Mouse (Mus musculus) lung, adult 2 months (tissue): ENCODE data around the gene Gm38394. TPM values are rescaled to one million over a fixed set of nuclear protein-coding genes. Genes with fewer than 3 reads are reported as not detected.

Source experiments
- DNase-seq: peaks from one replicate; pipeline ENCODE4 v3.0.0; 2022
- H3K4me1 ChIP-seq: fragments of 200-500 bp; 2 replicates; pipeline ENCODE4 v1.6.1; 2011; ENCODE audit warnings: low read length; ENCODE audit not compliant: control insufficient read depth, insufficient read depth
- H3K4me3 ChIP-seq: fragments of 200-500 bp; replicated peaks from 2 replicates; pipeline ENCODE3; 2011; ENCODE audit warnings: low read depth, mild to moderate bottlenecking, control low read depth, low read length; ENCODE audit errors: extremely low read depth
- CTCF ChIP-seq: fragments of 200-500 bp; IDR thresholded peaks from 2 replicates; pipeline ENCODE4 v1.5.1; 2011; ENCODE audit warnings: mild to moderate bottlenecking, low read length, control low read depth; ENCODE audit not compliant: insufficient read depth
- POLR2A ChIP-seq: fragments of 200-500 bp; IDR thresholded peaks from 2 replicates; pipeline ENCODE4 v1.6.1; 2011; ENCODE audit warnings: low read depth, mild to moderate bottlenecking, control low read depth, low read length, borderline replicate concordance; ENCODE audit errors: extremely low read depth
- WGBS: fragments of 180-500 bp; shearing (Covaris S2); methylation state at CpG from one replicate; pipeline ENCODE4 v1.1.7; 2018; 5-methylcytosine and 5-hydroxymethylcytosine counted together
- polyA plus RNA-seq: library from polyadenylated mRNA; depleted of rRNA; stranded (reverse); fragments of >200 nt; gene quantifications from 2 replicates; pipeline ENCODE4 v1.2.3, GENCODE M21; 2012

Gm38394 gene
- polyA plus RNA-seq, 1 experiment, result 5.3 TPM

- WGBS, result 51% methylated on average over 4 of the region's 4 CpGs
- no peak for DNase-seq
- Histone ChIP-seq H3K4me1 (peaks cover 5% of the 10 kb centered on the region; the same call in 1 of the 2 replicates), H3K4me3 (no peak overlapping the region)
- TF ChIP-seq POLR2A (no peak), CTCF (no peak)
Measured at GRCm38 (mm10) chr1:133692195-133692594, 31.1 kb upstream of the Gm38394 start.

- 0 out of 2 replicates have a peak, but pooled peaks cover 3% of the 10 kb centered on the region for H3K4me1 ChIP-seq
- DNase-seq, result no peak
- 90% methylated on average over 6 of the region's 6 CpGs for WGBS
- H3K4me3 ChIP-seq, result no peak overlapping the region
- no peak for TF ChIP-seq CTCF
- TF ChIP-seq POLR2A, result no peak
Measured at GRCm38 (mm10) chr1:133691046-133691445, 29.9 kb upstream of the Gm38394 start.

- Histone ChIP-seq H3K4me1 (no peaks in the 10 kb centered on the region), H3K4me3 (peak within 1 kb of the TSS; percentile 27)
- 34% methylated on average over 6 of the region's 6 CpGs for WGBS
- TF ChIP-seq CTCF (no peak), POLR2A (no peak)
- no peak for DNase-seq
Measured at GRCm38 (mm10) chr1:133689897-133690296, 28.8 kb upstream of the Gm38394 start, which contains the start of gene Lax1. Lax1 (minus strand) TSS chr1:133690108.

GRCm38 (mm10) chr1:133688301-133688700 is 27.2 kb upstream of the Gm38394 start:
- no peak for TF ChIP-seq CTCF
- TF ChIP-seq POLR2A, result no peak
- 80% methylated on average over 7 of the region's 7 CpGs for WGBS
- no peak overlapping the region for H3K4me3 ChIP-seq

GRCm38 (mm10) chr1:133685749-133686519 is 24.8 kb upstream of the Gm38394 start:
- Histone ChIP-seq H3K4me3 (no peak overlapping the region), H3K4me1 (no peaks in the 10 kb centered on the region)
- peak; percentile 34 for DNase-seq
- WGBS, result 51% methylated on average over 10 of the region's 10 CpGs
- no peak for TF ChIP-seq CTCF

More at GRCm38 (mm10) chr1:133688301-133688700, 27.2 kb upstream of the Gm38394 start:
- no peak for DNase-seq
- no peaks in the 10 kb centered on the region for H3K4me1 ChIP-seq

- WGBS, result 44% methylated on average over 3 of the region's 3 CpGs
Measured at GRCm38 (mm10) chr1:133671801-133672200, 10.7 kb upstream of the Gm38394 start.

DNA sequence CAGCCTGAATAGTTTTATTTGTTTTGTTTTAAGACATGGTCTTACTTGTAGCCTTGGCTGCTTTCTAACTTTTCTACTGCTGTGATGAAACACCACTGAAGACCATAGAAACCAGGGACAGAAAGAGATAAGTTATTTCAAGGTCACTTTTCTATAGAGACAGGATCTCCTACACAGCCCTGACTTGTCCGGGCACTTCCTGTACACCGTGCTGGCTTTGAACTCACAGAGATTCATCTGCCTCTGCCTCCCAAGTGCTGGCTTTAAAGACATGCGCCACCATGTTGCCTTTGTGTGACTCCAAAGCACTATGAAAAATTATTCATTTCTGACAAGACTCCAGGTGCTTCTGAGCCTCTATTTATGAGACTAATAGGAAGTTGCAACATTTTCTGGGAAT is 10.1 kb upstream of the Gm38394 start:
- TF ChIP-seq POLR2A (no peak), CTCF (no peak)
- 79% methylated on average over 3 of the region's 3 CpGs for WGBS

More at GRCm38 (mm10) chr1:133671801-133672200, 10.7 kb upstream of the Gm38394 start:
- no peak overlapping the region for H3K4me3 ChIP-seq
- H3K4me1 ChIP-seq, result no peaks in the 10 kb centered on the region
- DNase-seq, result no peak
- TF ChIP-seq POLR2A (no peak), CTCF (no peak)

DNA sequence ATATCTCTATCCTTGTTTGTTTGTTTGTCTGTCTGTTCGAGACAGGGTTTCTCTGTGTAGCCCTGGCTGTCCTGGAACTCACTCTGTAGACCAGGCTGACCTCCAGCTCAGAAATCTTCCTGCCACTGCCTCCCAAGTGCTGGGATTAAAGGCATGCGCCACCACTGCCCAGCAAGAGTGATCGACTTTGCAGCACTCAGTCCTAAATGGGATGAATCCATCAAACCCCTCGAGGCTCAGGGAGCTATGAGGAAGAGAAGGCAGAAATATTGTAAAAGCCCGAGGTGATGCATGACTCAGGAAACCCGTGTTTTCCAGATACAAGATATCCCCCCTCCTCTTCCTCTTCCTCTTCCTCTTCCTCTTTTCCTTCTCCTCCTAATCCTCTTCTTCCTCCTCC is 9.7 kb upstream of the Gm38394 start:
- DNase-seq, result no peak
- Histone ChIP-seq H3K4me1 (no peaks in the 10 kb centered on the region), H3K4me3 (no peak overlapping the region)
- TF ChIP-seq POLR2A (no peak), CTCF (no peak)
- 61% methylated on average over 6 of the region's 6 CpGs for WGBS

More for the DNA sequence above, 10.1 kb upstream of the Gm38394 start:
- DNase-seq, result no peak
- Histone ChIP-seq H3K4me1 (no peaks in the 10 kb centered on the region), H3K4me3 (no peak overlapping the region)

DNA sequence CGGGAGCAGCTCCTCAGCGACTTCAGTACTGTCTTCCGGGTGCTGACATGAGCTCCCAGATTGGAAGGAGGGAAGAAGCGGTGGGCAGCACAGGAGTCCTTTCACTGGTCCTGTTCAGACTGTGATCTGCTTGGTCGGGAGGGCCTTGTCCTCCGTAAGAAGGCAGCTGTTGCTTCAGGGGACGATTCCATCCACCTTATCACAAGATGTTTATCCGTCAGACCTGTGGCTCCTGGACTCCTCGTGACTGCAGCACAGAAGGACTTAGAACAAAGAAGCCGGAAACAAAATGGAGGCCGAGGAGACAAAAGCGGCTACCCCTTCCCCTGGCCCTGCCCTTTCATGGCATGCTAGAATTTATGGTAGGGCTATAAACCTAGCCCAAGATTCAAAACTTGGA is 9.1 kb upstream of the Gm38394 start:
- Histone ChIP-seq H3K4me1 (no peaks in the 10 kb centered on the region), H3K4me3 (no peak overlapping the region)
- TF ChIP-seq CTCF (no peak), POLR2A (no peak)
- DNase-seq, result no peak
- 87% methylated on average over 12 of the region's 12 CpGs for WGBS

DNA sequence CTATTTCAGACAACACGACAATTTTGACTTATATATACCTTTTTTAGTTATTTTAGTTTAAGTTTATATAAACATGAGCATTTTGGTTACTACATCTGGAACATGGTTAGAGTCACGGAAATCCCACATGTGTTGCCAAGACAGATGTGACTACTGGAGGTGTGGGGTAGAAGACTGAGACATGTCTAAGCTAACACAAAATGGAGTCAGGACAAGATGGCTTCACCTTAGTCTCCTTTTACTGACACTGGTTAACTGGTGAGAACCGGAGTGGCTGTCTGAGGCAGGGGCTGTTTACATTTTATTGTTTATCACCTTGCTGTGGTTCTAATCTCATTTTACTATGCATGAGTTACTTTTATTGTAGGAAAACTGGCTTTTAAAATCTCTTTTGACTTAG is 7.5 kb upstream of the Gm38394 start:
- Histone ChIP-seq H3K4me1 (no peaks in the 10 kb centered on the region), H3K4me3 (no peak overlapping the region)
- whole genome bisulfite sequencing, result 86% methylated on average over 3 of the region's 3 CpGs
- DNase-seq, result no peak
- TF ChIP-seq POLR2A (no peak), CTCF (no peak)
